Mouse (Mus musculus): ENCODE results near the gene Aplp1. TPM values are rescaled to one million over a fixed set of nuclear protein-coding genes. Genes with fewer than 3 reads are reported as not detected.

Gene Aplp1
- polyA plus RNA-seq, 1 experiment from 2014 or later, result 675 TPM

GRCm38 (mm10) chr7:30408639-30409038, 36.7 kb downstream of the Aplp1 start:
- Histone ChIP-seq H3K27ac (ENCODE audit: low read depth, low read length) (no peak overlapping the region), H3K36me3 (ENCODE audit: control insufficient read depth, insufficient read depth, low read length) (no peaks in the 10 kb centered on the region), H3K4me1 (ENCODE audit: control insufficient read depth, insufficient read depth, low read length) (no peaks in the 10 kb centered on the region), H3K9ac (replicated peaks; ENCODE audit: low read depth, low read length) (no peak overlapping the region), H3K4me2 (ENCODE audit: low read depth, low read length) (no peak overlapping the region), H3K9me3 (ENCODE audit: control insufficient read depth, low read length) (no peaks in the 10 kb centered on the region), H3K27me3 (ENCODE audit: control insufficient read depth, insufficient read depth, low read length) (no peaks in the 10 kb centered on the region), H3K4me3 (ENCODE audit: low read depth, low read length) (no peak overlapping the region)
- 86% methylated on average over 3 of the region's 3 CpGs for WGBS
- no peak for ATAC-seq (ENCODE audit: low read depth)

- Histone ChIP-seq H3K4me1 (ENCODE audit: control insufficient read depth, insufficient read depth, low read length) (0 out of 2 replicates have a peak, but pooled peaks cover 3% of the 10 kb centered on the region), H3K27me3 (ENCODE audit: control insufficient read depth, insufficient read depth, low read length) (no peaks in the 10 kb centered on the region), H3K9ac (replicated peaks; ENCODE audit: low read depth, low read length) (no peak overlapping the region), H3K9me3 (ENCODE audit: control insufficient read depth, low read length) (no peaks in the 10 kb centered on the region), H3K36me3 (ENCODE audit: control insufficient read depth, insufficient read depth, low read length) (no peaks in the 10 kb centered on the region), H3K27ac (ENCODE audit: low read depth, low read length) (no peak overlapping the region), H3K4me3 (ENCODE audit: low read depth, low read length) (no peak overlapping the region), H3K4me2 (ENCODE audit: low read depth, low read length) (no peak overlapping the region)
- ATAC-seq (ENCODE audit: low read depth), result no peak
- WGBS, result 76% methylated on average over 4 of the region's 4 CpGs
These were observed 43.0 kb downstream of the Aplp1 start for GRCm38 (mm10) chr7:30402343-30402742.

GRCm38 (mm10) chr7:30399671-30400070, 45.7 kb downstream of the Aplp1 start:
- 0 out of 2 replicates have a peak, but pooled peaks cover 3% of the 10 kb centered on the region for H3K4me1 ChIP-seq (ENCODE audit: control insufficient read depth, insufficient read depth, low read length)
- no peak overlapping the region for H3K4me3 ChIP-seq (ENCODE audit: low read depth, low read length)
- no peaks in the 10 kb centered on the region for H3K9me3 ChIP-seq (ENCODE audit: control insufficient read depth, low read length)
- no peak for ATAC-seq (ENCODE audit: low read depth)
- H3K27ac ChIP-seq (ENCODE audit: low read depth, low read length), result no peak overlapping the region
- H3K9ac ChIP-seq (replicated peaks; ENCODE audit: low read depth, low read length), result no peak overlapping the region
- H3K27me3 ChIP-seq (ENCODE audit: control insufficient read depth, insufficient read depth, low read length), result no peaks in the 10 kb centered on the region
- no peaks in the 10 kb centered on the region for H3K36me3 ChIP-seq (ENCODE audit: control insufficient read depth, insufficient read depth, low read length)
- WGBS, result 48% methylated on average over 7 of the region's 7 CpGs
- no peak overlapping the region for H3K4me2 ChIP-seq (ENCODE audit: low read depth, low read length)

- Histone ChIP-seq H3K27me3 (ENCODE audit: control insufficient read depth, insufficient read depth, low read length) (no peaks in the 10 kb centered on the region), H3K9ac (replicated peaks; ENCODE audit: low read depth, low read length) (no peak overlapping the region), H3K4me1 (ENCODE audit: control insufficient read depth, insufficient read depth, low read length) (0 out of 2 replicates have a peak, but pooled peaks cover 3% of the 10 kb centered on the region), H3K36me3 (ENCODE audit: control insufficient read depth, insufficient read depth, low read length) (no peaks in the 10 kb centered on the region), H3K27ac (ENCODE audit: low read depth, low read length) (no peak overlapping the region), H3K4me3 (ENCODE audit: low read depth, low read length) (no peak overlapping the region), H3K4me2 (ENCODE audit: low read depth, low read length) (no peak overlapping the region), H3K9me3 (ENCODE audit: control insufficient read depth, low read length) (no peaks in the 10 kb centered on the region)
- ATAC-seq (ENCODE audit: low read depth), result no peak
- 49% methylated on average over 2 of the region's 2 CpGs for WGBS
These were observed 50.5 kb downstream of the Aplp1 start for GRCm38 (mm10) chr7:30394871-30395270.

GRCm38 (mm10) chr7:30394379-30394778, 51.0 kb downstream of the Aplp1 start:
- Histone ChIP-seq H3K9me3 (ENCODE audit: control insufficient read depth, low read length) (no peaks in the 10 kb centered on the region), H3K27ac (ENCODE audit: low read depth, low read length) (no peak overlapping the region), H3K36me3 (ENCODE audit: control insufficient read depth, insufficient read depth, low read length) (no peaks in the 10 kb centered on the region), H3K27me3 (ENCODE audit: control insufficient read depth, insufficient read depth, low read length) (no peaks in the 10 kb centered on the region), H3K4me2 (ENCODE audit: low read depth, low read length) (no peak overlapping the region), H3K9ac (replicated peaks; ENCODE audit: low read depth, low read length) (no peak overlapping the region), H3K4me1 (ENCODE audit: control insufficient read depth, insufficient read depth, low read length) (0 out of 2 replicates have a peak, but pooled peaks cover 3% of the 10 kb centered on the region), H3K4me3 (ENCODE audit: low read depth, low read length) (no peak overlapping the region)
- ATAC-seq (ENCODE audit: low read depth), result no peak
- WGBS, result 63% methylated on average over 10 of the region's 11 CpGs

DNA sequence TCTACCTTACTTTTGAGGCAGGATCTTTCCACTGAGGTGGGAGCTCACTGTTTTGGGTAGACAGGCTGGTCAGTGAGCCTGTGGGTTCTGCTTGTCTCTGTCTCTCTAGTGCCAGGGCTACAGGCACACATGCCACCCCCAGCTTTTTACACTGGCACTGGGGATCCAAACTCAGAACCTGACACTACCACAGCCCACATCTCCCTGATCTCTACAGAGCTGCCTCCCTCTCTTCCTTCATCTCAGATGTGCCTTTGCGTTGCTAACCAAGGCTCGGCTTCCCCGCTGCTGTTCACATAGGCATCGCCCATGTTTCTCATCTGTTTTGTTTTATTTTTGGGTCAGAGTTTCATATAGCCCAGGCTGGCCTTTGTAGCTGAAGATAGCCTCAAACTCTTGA, 51.7 kb downstream of the Aplp1 start:
- Histone ChIP-seq H3K9me3 (ENCODE audit: control insufficient read depth, low read length) (no peaks in the 10 kb centered on the region), H3K9ac (replicated peaks; ENCODE audit: low read depth, low read length) (no peak overlapping the region), H3K27ac (ENCODE audit: low read depth, low read length) (no peak overlapping the region), H3K4me2 (ENCODE audit: low read depth, low read length) (no peak overlapping the region), H3K4me1 (ENCODE audit: control insufficient read depth, insufficient read depth, low read length) (no peaks in the 10 kb centered on the region), H3K27me3 (ENCODE audit: control insufficient read depth, insufficient read depth, low read length) (no peaks in the 10 kb centered on the region), H3K4me3 (ENCODE audit: low read depth, low read length) (no peak overlapping the region), H3K36me3 (ENCODE audit: control insufficient read depth, insufficient read depth, low read length) (no peaks in the 10 kb centered on the region)
- 93% methylated on average over 4 of the region's 4 CpGs for WGBS
- ATAC-seq (ENCODE audit: low read depth), result no peak

DNA sequence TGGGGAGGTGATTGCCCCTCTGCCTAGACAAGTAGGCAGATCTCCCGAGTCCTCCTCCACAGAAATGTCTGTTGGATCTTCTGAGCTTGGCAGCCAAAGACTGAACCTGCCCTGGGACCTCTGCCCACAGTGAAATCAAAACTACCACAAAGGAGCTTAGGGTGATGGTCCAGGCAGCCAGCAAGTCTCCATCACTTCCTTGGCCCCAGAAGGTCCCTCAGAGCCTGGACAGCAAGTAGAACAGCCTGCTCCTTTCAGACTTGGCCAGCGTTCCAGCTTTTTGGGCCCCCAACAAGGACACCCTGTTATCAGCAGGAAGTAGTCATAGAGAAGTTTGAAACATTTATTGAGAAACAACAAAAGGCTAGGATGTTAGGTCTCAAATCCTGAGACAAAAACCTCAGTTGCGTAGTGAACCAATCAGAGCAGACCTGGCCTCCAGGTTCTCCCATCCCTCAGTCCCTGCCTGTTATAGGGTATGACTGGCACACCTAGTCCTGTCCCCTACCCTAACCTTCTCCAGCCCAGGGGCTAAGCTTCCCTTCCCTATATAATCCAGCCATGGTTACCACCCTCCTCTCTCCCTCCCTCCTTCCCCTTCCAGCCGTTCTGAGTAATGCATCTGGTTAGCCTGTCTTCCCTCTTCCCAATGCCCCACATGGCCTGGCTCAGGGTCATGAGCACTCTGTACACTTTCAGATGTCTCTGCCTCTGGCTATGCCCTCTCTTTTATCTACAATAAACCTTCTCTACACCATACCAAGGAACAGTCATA, 52.4 kb downstream of the Aplp1 start:
- no peaks in the 10 kb centered on the region for H3K4me1 ChIP-seq (ENCODE audit: control insufficient read depth, insufficient read depth, low read length)
- H3K9me3 ChIP-seq (ENCODE audit: control insufficient read depth, low read length), result no peaks in the 10 kb centered on the region
- ATAC-seq (ENCODE audit: low read depth), result no peak
- WGBS, result 72% methylated on average over 4 of the region's 4 CpGs
- no peaks in the 10 kb centered on the region for H3K27me3 ChIP-seq (ENCODE audit: control insufficient read depth, insufficient read depth, low read length)
- H3K27ac ChIP-seq (ENCODE audit: low read depth, low read length), result no peak overlapping the region
- no peak overlapping the region for H3K9ac ChIP-seq (replicated peaks; ENCODE audit: low read depth, low read length)
- H3K4me3 ChIP-seq (ENCODE audit: low read depth, low read length), result no peak overlapping the region
- no peak overlapping the region for H3K4me2 ChIP-seq (ENCODE audit: low read depth, low read length)
- H3K36me3 ChIP-seq (ENCODE audit: control insufficient read depth, insufficient read depth, low read length), result no peaks in the 10 kb centered on the region

Other genes with a start within 250 kb of the Aplp1 start
- gene Capns1, start 246.7 kb downstream of the Aplp1 start, polyA plus RNA-seq (2014; fragmentation: Nextera tagmentation; extraction: Ambion mirVana), result 61.7 and 63.1 TPM in 2 replicates
- gene Polr2i, start 213.6 kb downstream of the Aplp1 start, polyA plus RNA-seq (2014; fragmentation: Nextera tagmentation; extraction: Ambion mirVana), result 176 and 217 TPM in 2 replicates
- gene Tbcb, start 213.3 kb downstream of the Aplp1 start, polyA plus RNA-seq (2014; fragmentation: Nextera tagmentation; extraction: Ambion mirVana), result 402 and 413 TPM in 2 replicates
- not detected in 2 replicates for gene Ovol3, start 209.8 kb downstream of the Aplp1 start, polyA plus RNA-seq (2014; fragmentation: Nextera tagmentation; extraction: Ambion mirVana)
- 0.99 and 1.0 TPM in 2 replicates for gene Thap8, start 165.4 kb downstream of the Aplp1 start, polyA plus RNA-seq (2014; fragmentation: Nextera tagmentation; extraction: Ambion mirVana)
- 3.1 and 3.7 TPM in 2 replicates for gene Wdr62, start 165.1 kb downstream of the Aplp1 start, polyA plus RNA-seq (2014; fragmentation: Nextera tagmentation; extraction: Ambion mirVana)
- 115 and 133 TPM in 2 replicates for gene Clip3, start 153.8 kb downstream of the Aplp1 start, polyA plus RNA-seq (2014; fragmentation: Nextera tagmentation; extraction: Ambion mirVana)
- gene Alkbh6, start 136.8 kb downstream of the Aplp1 start, polyA plus RNA-seq (2014; fragmentation: Nextera tagmentation; extraction: Ambion mirVana), result 134 and 137 TPM in 2 replicates
- gene Syne4, start 130.7 kb downstream of the Aplp1 start, polyA plus RNA-seq (2014; fragmentation: Nextera tagmentation; extraction: Ambion mirVana), result 12.7 and 16.9 TPM in 2 replicates
- not detected in 2 replicates for gene E130208F15Rik, start 123.8 kb downstream of the Aplp1 start, polyA plus RNA-seq (2014; fragmentation: Nextera tagmentation; extraction: Ambion mirVana)
- 16.3 and 20.1 TPM in 2 replicates for gene Sdhaf1, start 121.6 kb downstream of the Aplp1 start, polyA plus RNA-seq (2014; fragmentation: Nextera tagmentation; extraction: Ambion mirVana)
- 12.2 and 14.1 TPM in 2 replicates for gene Lrfn3, start 82.8 kb downstream of the Aplp1 start, polyA plus RNA-seq (2014; fragmentation: Nextera tagmentation; extraction: Ambion mirVana)
- 23.3 and 39.9 TPM in 2 replicates for gene Tyrobp, start 31.8 kb downstream of the Aplp1 start, polyA plus RNA-seq (2014; fragmentation: Nextera tagmentation; extraction: Ambion mirVana)
- gene Hcst, start 25.7 kb downstream of the Aplp1 start, polyA plus RNA-seq (2014; fragmentation: Nextera tagmentation; extraction: Ambion mirVana), result 1.1 TPM in 1 of 2 replicates, not detected in the other
- 2.5 and 3.1 TPM in 2 replicates for gene Nfkbid, start 23.8 kb downstream of the Aplp1 start, polyA plus RNA-seq (2014; fragmentation: Nextera tagmentation; extraction: Ambion mirVana)
- 0.27 and 0.89 TPM in 2 replicates for gene Kirrel2, start 12.2 kb upstream of the Aplp1 start, polyA plus RNA-seq (2014; fragmentation: Nextera tagmentation; extraction: Ambion mirVana)
- gene Nphs1, start 12.8 kb upstream of the Aplp1 start, polyA plus RNA-seq (2014; fragmentation: Nextera tagmentation; extraction: Ambion mirVana), result 0.30 TPM in 1 of 2 replicates, not detected in the other
- not detected in 2 replicates for gene Prodh2, start 48.1 kb upstream of the Aplp1 start, polyA plus RNA-seq (2014; fragmentation: Nextera tagmentation; extraction: Ambion mirVana)
- 110 and 111 TPM in 2 replicates for gene Arhgap33, start 89.5 kb upstream of the Aplp1 start, polyA plus RNA-seq (2014; fragmentation: Nextera tagmentation; extraction: Ambion mirVana)
- gene Hspb6, start 106.6 kb upstream of the Aplp1 start, polyA plus RNA-seq (2014; fragmentation: Nextera tagmentation; extraction: Ambion mirVana), result 7.0 and 8.4 TPM in 2 replicates
- gene Proser3, start 106.8 kb upstream of the Aplp1 start, polyA plus RNA-seq (2014; fragmentation: Nextera tagmentation; extraction: Ambion mirVana), result 9.3 and 11.1 TPM in 2 replicates
- gene Lin37, start 114.3 kb upstream of the Aplp1 start, polyA plus RNA-seq (2014; fragmentation: Nextera tagmentation; extraction: Ambion mirVana), result 55.4 and 57.4 TPM in 2 replicates
- gene U2af1l4, start 117.8 kb upstream of the Aplp1 start, polyA plus RNA-seq (2014; fragmentation: Nextera tagmentation; extraction: Ambion mirVana), result 99.4 and 99.6 TPM in 2 replicates
- 8.1 and 9.4 TPM in 2 replicates for gene Gm49396, start 117.8 kb upstream of the Aplp1 start, polyA plus RNA-seq (2014; fragmentation: Nextera tagmentation; extraction: Ambion mirVana)
- gene Psenen, start 118.1 kb upstream of the Aplp1 start, polyA plus RNA-seq (2014; fragmentation: Nextera tagmentation; extraction: Ambion mirVana), result 111 and 126 TPM in 2 replicates
- gene Igflr1, start 119.9 kb upstream of the Aplp1 start, polyA plus RNA-seq (2014; fragmentation: Nextera tagmentation; extraction: Ambion mirVana), result 2.8 and 3.7 TPM in 2 replicates
- 13.6 and 14.6 TPM in 2 replicates for gene Kmt2b, start 143.2 kb upstream of the Aplp1 start, polyA plus RNA-seq (2014; fragmentation: Nextera tagmentation; extraction: Ambion mirVana)
- gene Zbtb32, start 153.4 kb upstream of the Aplp1 start, polyA plus RNA-seq (2014; fragmentation: Nextera tagmentation; extraction: Ambion mirVana), result 0.30 and 0.35 TPM in 2 replicates
- 0.43 and 0.62 TPM in 2 replicates for gene Upk1a, start 167.3 kb upstream of the Aplp1 start, polyA plus RNA-seq (2014; fragmentation: Nextera tagmentation; extraction: Ambion mirVana)
- gene Cox6b1, start 180.6 kb upstream of the Aplp1 start, polyA plus RNA-seq (2014; fragmentation: Nextera tagmentation; extraction: Ambion mirVana), result 1,118 and 1,342 TPM in 2 replicates
- not detected in 2 replicates for gene Etv2, start 190.3 kb upstream of the Aplp1 start, polyA plus RNA-seq (2014; fragmentation: Nextera tagmentation; extraction: Ambion mirVana)
- gene Rbm42, start 204.8 kb upstream of the Aplp1 start, polyA plus RNA-seq (2014; fragmentation: Nextera tagmentation; extraction: Ambion mirVana), result 98.3 and 110 TPM in 2 replicates
- gene Haus5, start 219.5 kb upstream of the Aplp1 start, polyA plus RNA-seq (2014; fragmentation: Nextera tagmentation; extraction: Ambion mirVana), result 22.4 and 23.9 TPM in 2 replicates
- not detected in 2 replicates for gene Pmis2, start 226.1 kb upstream of the Aplp1 start, polyA plus RNA-seq (2014; fragmentation: Nextera tagmentation; extraction: Ambion mirVana)